Mouse (Mus musculus) CD4-positive, CD25-positive, alpha-beta regulatory T cell, adult 4 months (primary cell): Measurements from ENCODE around the gene T. TPM values are rescaled to one million over a fixed set of nuclear protein-coding genes. Genes with fewer than 3 reads are reported as not detected.

Experiments
- ATAC-seq: one replicate; pipeline ENCODE4 v1.8.0; 2017
- polyA plus RNA-seq, 2 experiments: library from polyadenylated mRNA; unstranded; fragments of 100-300 nt; shearing (Covaris generic); gene quantifications; one replicate each; pipeline ENCODE4 v1.2.1; 2017

T gene
- polyA plus RNA-seq, 2 experiments from 2014 or later: not detected

DNA sequence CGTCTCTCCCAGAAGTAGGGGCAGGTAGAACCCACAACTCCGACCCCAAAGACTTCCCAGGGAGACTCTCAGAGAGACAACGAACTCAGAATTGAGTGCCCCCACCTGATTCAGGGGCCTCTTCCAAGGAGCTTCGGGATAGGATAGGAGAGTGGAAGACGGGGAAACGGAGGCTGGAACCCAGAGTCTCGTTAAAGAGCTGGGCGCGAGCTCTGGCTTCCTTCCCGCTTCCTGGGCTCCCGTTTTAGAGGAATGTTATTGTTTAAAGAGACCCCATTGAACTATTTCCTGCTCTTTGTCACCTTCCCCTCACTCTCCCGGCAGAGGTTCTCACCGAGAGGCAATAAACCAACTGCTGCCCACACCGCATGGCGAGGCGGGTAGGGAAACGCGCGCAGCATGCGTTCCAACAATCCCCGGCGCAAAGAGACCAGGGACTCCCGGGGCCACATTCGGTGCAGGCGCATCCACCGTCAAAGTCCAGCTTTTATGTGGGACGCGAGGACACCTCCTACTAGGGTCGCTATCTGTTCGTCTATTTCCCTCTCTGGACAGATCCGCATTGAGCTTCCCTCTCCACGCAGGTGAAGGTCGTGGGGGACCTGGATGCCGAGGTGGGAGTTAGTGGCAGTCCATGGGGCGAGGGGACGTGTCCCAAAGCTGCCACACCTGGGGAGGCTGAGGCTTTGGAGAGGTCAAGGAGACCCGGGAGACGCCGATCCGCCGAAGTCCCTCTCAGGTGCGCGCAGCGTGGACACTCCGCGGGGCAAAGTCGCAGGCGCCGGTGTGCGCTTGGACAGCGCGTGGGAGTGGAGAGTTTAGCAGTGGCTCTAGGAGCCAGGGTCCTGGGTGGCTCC lies 874 bp upstream of the T start:
- ATAC-seq: no peak

DNA sequence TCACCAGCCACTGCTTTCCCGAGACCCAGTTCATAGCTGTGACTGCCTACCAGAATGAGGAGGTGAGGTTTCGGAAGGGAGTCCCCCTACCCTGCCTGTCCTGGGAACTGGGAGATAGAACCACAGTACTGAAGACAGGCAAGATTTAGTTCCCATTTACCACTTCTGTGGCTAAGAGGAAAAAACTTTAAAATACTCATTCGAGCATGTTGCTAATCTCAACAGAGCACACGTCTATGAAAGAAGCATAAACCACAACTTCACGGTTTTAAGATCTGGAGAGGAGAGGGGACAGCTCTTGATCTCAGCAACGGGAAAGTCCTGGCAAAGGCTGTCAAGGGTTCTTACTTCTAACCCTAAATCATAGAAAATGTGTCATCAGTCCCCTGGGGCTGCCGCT lies 2.0 kb downstream of the T start:
- no peak for ATAC-seq

DNA sequence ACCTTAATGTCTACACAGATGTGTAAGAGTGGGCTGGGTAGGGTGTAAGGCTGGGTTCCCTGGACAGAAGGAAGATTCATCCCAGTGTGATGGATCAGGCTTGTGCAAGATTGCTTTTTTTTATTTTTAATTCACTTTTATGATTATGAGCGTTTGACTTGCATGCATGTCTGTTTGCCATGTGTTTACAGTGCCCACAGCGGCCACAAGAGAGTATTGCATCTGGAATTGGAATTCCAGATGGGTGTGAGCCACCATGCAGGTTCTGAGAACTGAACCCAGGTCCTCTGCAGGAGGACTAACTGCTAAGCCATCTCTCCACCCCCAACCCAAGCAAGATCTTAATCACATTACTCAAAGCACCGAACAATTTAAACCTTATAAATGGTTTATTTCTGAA lies 9.8 kb downstream of the T start:
- ATAC-seq: no peak

DNA sequence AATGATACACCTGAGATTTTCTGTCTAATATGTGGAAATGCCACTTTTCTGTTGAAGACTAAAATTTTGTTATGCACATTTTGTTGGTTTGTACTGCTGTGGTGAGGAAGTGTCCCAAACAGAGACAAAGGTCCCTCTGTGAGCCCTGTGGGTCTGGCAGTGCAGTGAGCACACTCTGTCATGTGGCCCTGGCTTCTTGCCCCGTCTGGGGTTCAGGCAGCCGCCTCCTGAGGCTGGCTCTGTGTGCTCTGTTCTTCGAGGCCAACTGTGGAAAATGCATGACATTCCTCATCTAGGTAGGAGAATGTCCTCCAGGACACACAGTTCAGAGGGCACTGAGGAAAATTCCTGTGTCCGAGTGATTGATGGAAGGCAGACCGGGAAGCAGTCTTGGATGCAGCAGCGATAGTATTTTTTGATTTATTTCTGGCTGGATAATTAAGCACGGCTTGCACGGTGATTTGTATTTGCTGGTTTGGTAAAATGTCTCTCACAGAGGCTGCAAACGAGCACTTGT lies 13.5 kb downstream of the T start:
- no peak for ATAC-seq

DNA sequence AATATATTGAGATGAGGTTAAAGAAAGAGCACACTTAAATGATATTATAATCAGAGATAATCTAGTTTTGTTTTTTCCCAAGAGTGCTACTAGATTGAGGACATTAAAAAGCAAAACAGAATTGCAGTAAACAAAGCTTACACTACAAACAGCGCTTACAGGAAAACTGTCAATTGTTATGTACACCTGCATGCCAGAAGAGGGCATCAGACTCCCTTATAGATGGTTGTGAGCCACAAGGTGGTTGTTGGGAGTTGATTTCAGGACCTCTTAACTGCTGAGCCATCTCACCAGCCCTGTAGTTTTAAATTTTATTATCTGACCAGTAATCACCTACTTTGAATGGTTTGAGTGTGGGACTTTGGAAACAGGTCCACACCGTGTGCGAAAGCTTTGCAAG lies 14.1 kb downstream of the T start:
- ATAC-seq: no peak

DNA sequence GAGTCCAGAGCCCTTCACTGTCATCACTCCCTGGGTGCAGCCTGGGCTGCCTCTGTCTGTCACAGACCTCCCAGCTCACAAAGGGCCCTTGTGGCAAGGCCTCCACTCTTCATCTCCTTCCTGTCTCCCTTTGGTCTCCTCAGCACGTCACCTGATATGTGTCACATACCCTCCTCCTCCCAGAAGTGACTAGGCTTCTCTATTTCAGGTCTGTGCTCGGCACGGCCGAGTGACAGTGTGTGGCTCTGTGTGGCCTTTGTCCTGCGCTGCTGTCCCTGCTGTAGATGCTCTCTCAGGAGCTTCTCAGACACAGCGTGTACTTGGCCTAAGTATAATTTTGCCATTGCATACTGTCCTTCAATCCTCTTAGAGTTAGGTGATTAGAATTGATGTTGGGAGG lies 21.0 kb downstream of the T start:
- no peak for ATAC-seq

DNA sequence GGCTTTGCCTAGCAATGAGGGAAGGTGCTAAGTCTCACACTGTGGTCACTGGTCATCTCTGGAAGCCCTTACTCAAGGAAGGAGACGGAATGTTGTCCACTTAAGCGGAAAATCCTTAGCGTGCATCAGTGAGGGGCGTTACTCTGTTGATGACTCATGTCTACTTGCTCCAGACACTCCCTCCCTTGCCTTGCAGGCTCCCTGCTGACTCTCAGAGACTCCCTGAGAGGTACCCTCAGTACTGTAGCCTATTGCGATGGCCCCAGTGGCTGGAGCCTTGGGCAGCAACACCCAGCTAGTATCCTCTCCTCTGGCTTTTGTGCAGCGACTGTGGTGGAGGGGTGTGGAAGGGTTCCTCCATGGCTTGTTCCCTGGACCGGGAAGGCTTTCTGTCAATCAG lies 21.4 kb downstream of the T start:
- ATAC-seq: no peak

DNA sequence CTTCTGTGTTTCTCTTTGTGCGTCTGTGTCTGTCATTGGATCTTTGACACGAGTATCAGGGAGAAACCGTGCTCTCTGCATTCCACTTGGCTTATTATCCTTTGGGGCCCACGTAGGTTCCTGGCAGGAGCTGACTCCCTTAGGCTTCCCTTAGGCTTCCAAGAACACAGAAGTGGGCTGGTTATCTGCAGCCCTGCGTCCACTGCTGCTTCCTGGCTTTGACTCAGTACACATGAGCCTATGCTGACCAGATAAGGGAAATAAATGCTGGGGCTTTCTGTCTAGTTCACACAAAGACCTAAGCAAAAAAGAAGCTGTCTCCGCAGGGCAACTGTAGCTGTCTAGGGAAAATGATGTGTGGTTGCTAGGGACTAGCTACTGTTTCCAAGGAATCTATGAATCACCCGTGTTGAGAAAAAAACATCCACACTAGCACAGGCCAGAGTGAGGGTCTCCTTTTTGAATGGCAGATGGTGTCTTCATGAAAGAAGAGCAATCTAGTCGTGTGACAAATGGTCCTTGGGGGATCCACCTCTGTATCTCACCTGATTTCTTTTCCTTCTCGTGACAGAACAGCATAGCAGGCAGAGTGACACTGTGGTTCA lies 22.7 kb downstream of the T start:
- no peak for ATAC-seq

DNA sequence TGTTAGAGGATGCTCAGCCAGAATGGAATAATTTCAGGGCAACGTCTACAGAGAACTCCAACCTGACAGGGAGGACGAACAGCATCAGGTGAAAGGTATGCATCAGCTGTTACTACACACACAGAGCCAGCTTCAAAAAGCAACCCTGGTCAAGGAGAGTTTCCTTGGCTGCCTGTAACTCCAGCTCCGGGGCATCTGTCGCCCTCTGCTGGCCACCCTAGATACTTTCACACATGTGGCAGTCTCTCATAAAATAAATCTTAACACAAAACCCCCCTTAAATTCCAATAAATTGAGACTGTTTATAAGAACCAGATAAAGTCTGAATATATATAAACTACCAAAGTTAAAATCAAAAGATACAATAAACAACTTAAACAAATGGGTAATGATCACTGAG lies 27.3 kb downstream of the T start:
- no peak for ATAC-seq

DNA sequence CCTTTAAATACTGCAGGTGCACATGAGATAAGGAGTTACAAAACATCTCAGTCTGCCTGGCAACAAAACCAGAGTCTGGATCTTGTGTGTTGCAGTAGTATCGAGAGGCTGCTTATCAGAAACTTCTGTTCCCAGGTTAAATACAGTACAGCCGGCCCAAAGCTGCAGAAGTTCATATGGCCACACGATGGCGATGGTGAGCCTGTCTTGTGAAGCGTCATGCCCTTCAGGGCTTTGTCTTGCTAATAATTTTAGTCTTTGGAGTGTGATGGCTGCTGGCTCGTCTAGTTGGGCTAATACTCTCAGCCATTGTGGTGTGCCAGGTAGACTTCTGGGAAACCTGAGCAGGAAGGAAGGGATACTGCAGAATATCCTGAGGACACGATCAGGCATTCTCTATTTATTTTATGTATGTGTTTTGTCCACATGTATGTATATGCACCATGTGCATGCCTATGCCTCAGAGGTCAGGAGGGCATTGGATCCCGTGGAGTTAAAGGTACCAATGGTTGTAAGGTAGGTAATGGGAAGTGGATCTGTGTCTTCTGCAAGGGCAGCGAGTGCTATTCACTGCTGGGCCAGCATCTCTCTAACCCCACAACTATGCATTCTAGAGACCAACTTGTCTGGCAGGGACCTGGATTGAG lies 29.4 kb downstream of the T start:
- ATAC-seq: peak; percentile 76

DNA sequence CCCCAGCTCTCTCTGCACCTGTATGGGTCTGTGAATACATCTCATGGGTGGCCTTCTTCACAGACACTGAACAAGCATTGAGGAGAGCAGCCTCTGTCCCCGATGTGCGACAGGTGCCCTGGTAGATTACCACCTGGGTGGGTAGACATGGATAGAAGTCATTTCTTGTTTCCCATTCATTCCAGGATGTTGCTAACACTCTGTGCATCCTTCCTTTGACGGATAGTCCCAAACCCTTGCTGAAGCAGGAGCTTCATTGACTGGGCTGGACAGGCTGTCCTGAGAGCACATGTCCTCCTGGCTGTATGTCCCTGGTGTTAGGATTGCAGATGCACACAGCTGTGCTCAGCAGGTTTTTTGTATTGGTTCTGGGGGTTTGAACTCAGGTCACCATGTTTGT lies 33.5 kb downstream of the T start:
- ATAC-seq: no peak

DNA sequence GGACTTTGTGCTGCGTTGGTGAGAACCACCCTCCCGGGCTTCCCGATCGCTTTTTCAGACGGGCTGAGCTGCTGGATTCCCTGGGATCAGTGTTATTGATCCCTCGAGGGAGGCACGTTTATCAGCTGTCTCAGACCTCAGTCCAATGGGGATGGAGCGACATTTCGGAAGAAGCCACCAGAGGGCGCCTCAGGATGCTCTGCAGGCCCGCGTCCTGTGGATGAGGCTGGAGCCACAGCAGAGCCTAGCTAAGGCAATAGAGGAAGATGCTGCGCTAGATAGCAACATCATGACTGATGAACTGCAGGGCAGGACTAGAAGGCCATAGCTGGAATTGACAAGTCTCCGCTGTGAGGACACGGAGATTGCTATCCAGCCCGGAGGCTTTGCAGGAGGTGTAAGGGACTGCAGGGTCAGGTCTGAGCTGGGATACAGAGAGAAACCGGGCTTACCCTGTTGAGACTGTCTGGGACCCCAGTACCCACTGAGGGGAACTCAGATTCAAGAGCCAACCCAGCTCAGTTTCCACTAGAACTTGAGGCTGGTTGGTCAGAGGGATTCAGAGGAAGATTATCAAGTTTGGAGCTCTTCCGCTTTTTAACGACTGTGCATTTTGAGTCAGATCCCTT lies 34.6 kb downstream of the T start:
- peak; percentile 69 for ATAC-seq

DNA sequence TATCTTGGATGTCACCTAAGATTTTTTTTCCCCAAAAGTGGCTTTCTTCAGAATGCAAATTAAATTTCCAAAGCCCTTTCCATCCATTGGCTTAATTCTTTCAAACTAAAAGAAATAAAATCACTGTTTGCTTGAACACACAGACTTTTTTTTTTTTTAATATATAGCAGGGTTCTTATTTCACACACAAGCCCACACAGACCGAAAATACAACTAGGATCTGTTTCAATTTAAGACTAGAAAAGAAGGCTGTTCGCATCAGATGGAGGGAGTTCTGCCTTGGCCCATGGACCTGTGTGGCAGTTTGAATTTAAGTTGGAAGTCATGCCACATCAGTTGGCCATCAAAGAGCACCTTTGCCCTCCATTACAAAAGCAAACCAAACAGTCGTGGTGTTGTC lies 44.3 kb downstream of the T start:
- no peak for ATAC-seq

DNA sequence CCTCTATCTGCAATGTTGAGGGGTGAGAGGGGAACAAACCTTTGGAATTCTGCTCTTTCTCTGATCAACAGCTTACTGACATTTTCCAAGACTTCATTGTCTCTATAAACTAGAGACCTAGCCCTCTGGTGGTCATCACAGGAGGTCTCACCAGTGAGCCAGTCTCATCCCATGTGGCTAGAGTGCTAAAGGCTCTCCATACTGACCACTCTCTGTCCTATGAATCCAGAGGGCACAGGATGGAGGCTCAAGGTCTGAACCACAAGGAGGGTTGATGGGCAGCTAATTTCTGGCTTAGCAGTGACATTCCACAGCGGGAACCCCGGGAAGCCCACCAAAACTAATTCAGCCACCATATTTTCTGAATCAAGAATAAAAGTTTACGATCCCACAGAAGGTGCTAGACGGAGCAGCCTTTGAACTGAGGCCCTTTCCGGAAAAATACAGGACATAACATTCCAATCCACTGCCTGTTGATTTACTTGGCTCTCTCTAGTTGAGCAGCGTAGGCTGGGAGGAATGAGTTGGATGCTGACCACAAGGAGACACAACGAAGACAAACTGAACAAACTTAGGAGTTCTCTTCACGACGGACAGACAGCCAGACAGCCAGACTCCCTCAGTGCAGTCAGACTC lies 45.4 kb downstream of the T start:
- ATAC-seq: no peak

DNA sequence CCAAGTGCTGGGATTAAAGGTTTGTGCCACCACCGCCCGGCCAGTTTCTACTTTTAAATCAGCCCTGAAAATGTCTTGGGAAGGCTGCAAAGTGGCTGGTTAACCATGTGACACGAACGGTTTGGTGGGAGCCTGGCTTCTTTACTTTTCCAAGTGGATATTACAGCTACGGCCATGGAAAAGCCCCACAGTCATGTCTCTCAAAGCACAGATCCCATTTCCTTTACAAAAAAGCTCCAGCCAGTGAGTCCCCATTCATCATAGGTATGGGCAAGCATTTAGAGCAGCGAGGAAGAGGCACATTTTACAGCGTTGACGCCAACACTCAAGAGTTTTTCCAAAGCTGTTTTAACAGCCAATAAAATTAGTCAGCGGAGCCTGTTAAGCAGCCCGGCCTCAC lies 47.6 kb downstream of the T start:
- ATAC-seq: no peak

DNA sequence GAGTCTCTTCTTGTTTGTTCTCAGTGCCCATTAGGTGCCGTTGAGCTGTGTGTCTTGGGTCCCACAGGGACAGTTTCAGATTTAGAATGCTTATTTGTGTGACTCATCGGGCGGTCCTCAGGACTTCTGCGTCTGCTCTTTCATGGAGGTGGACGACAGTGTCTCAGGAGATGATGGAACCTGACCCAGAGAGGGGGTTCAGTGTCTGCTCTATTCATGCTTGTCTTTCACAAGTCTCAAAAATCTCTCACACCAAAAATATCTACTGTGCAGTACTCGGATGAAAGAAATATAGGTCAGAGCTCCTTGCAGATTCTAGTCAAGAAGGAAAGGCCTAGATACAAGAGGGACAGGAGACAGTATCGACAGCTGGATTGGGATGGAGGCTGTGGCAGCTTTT lies 48.7 kb downstream of the T start:
- no peak for ATAC-seq

DNA sequence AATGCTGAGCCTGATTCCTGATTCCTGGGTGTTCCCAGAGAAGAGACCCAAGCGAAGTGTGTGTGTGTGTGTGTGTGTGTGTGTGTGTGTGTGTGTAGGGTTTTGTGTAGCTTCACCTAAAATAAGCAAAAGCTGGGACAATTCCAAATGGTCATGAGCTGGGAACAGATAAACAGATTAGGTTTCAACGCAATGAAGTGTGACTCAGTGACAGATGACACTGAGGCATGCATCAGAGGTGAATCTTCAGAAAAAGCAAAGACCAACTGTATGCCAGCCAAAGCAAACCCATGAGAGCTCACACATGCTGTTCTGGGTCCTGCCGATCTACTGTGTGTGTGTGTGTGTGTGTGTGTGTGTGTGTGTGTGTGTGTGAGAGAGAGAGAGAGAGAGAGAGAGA lies 50.0 kb downstream of the T start:
- ATAC-seq: no peak

DNA sequence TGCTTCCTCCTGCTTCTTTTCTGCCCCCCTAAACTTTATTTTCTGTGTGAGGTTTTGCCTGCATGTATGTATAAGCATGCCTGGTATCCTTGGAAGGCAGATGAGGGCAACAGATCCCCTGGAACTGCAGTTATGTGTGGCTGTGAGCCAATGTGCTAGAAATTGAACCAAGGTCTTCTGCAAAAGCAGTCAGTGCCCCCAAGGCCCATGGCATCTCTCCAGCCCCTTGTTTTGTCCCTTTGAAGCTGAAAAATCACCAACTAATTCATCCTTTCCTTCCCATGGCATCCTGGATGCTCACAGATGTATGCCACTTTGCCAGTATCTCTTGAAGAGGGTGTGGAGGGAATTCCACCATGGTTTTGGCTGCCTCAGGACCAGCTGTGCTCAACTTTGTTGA lies 50.9 kb downstream of the T start:
- no peak for ATAC-seq

DNA sequence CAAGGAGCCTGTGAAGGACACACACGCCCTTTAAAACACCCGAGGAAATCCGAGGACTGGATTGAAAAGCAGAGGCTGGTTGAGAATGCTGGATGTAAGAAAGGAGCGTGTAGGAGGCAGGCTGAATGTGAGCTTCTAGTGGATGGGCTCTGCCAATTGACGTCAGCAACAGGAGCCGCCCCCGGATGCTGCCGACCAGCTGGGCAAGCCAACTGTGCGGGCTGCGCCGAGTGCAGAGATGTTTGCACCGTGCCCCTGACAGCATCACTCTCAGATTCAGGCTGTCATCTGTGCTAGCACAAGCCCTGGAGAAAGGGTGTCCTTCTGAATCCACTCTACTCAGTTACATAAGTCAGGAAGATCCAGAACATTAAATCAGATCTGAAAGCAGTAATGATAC lies 53.6 kb downstream of the T start:
- ATAC-seq: no peak

DNA sequence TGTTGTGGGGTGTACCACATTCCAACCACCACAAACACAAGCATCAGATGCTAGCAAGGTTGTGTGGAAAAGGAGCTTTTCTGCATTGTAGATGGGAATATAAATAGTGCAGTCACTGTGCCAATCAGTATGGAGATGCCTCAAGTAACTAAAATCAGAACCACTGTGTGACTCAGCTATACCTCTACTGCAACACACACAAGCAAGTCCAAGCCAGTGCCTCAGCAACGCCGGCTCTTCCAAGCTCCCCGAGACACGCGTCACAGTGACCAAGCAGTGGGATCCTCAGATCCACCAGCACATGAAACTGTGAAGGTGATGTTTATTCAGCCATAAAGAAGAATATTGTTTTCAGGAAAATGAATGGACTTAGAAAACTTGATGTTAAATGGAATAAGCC lies 56.7 kb downstream of the T start:
- no peak for ATAC-seq
